Mouse (Mus musculus) adrenal gland, postnatal 36 days (tissue): Measurements from ENCODE around the gene Clybl. TPM values are rescaled to one million over a fixed set of nuclear protein-coding genes. Genes with fewer than 3 reads are reported as not detected.

Experiments used
- DNase-seq, 2 experiments: peaks; one replicate each; pipeline ENCODE4 v3.0.0; 2021; ENCODE audit warnings: mixed read lengths in 1 of 2
- total RNA-seq, 2 experiments: library from RNA; stranded (reverse); gene quantifications; 2 replicates each; pipeline ENCODE4 v1.2.3; 2021

The Clybl gene
- total RNA-seq, 2 experiments from 2014 or later, result 82.2 to 85.6 TPM

GRCm38 (mm10) chr14:122424441-122424840 is 242.9 kb downstream of the Clybl start:
- DNase-seq, result no peak

DNA sequence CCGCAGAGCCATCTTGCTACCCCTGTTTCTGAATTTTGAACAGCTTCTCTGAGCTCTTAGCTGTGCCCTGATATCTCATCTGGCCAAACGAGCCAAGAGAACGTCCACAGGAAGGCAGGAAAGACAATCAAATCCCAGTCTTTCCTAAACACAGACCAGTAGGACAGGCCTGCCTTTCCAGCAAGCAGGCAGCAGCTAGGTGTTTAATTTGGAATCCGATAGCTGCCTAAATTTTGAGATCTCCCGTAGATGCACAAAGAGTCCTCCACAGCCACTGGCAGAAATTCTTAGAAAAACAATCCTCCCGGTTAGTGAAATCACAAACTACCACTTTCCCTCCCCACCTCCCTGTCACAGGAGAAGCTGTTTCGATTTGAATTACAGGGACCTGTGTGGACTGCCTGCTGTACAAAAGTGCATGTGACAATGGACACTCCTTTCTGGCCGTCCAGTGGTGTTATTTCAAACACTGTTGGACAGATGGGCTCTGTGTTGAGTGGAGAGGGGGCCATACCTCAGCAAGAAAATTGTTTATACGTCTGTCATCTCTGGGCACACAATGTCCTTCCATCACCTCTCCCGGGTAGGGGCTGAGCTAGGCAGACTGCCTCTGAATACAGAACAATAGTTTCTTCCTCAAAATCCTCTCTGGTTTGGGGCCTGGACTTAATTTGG is 245.2 kb downstream of the Clybl start:
- DNase-seq, result no peak

DNA sequence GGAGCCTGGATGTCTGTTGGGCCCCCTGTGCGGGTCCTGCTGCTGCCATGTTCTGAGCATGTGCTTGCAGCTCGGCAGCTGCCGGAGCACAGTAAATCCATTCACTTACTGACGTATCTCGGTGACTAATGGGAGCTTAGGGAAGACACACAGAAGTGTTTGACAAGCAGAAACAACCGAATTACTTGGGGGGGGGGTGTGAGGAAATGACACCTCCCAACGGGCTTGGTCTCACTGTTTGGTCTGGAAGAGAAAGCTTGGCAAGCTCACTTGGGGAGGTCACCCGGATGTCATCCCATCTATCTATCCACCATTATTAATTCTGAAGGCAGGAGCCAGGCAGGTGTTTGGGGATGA is 245.7 kb downstream of the Clybl start:
- DNase-seq, result no peak

GRCm38 (mm10) chr14:122427654-122428053 is 246.2 kb downstream of the Clybl start:
- DNase-seq, result no peak

DNA sequence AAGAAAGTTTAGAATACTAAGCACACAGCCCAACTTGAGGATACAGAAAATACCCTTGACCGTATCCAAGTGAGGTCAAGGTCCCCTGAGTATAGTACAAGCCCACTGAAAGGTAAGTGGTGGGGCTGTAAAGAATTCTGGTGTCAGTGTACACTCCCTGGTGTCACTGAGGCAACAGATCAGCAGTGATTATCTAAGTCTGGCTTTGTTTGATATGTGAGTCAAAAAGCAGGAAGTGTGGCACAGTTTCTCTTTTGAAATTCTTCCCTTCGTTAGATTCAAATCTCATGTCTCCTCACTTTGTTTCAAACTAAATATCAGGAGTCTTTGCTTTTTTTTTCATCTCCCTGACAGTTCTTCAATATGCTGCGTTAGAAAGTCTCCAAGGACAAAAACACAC is 251.1 kb downstream of the Clybl start:
- DNase-seq, result no peak

GRCm38 (mm10) chr14:122434039-122434438 is 252.5 kb downstream of the Clybl start:
- DNase-seq, result no peak

DNA sequence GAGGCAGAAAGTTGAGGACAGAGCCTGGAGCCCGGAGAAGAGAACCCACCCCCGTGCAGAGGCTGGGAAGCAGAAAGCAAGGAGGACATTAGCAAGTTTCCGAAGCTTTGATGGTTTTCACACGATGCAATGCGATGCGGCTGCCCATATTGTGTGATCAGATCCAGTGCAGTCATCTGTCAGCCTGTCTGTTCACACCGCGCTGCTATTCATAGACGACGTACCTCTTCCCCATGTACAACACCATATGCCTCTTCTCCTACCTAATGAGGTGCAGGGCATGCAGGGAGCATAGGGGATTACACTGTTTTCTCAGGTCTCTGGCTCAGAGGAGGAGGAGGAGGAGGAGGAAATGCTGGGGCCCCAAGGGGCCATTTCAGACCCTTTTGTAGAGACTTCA is 255.3 kb downstream of the Clybl start:
- no peak for DNase-seq

GRCm38 (mm10) chr14:122449601-122450495 is 268.3 kb downstream of the Clybl start:
- DNase-seq, result no peak

DNA sequence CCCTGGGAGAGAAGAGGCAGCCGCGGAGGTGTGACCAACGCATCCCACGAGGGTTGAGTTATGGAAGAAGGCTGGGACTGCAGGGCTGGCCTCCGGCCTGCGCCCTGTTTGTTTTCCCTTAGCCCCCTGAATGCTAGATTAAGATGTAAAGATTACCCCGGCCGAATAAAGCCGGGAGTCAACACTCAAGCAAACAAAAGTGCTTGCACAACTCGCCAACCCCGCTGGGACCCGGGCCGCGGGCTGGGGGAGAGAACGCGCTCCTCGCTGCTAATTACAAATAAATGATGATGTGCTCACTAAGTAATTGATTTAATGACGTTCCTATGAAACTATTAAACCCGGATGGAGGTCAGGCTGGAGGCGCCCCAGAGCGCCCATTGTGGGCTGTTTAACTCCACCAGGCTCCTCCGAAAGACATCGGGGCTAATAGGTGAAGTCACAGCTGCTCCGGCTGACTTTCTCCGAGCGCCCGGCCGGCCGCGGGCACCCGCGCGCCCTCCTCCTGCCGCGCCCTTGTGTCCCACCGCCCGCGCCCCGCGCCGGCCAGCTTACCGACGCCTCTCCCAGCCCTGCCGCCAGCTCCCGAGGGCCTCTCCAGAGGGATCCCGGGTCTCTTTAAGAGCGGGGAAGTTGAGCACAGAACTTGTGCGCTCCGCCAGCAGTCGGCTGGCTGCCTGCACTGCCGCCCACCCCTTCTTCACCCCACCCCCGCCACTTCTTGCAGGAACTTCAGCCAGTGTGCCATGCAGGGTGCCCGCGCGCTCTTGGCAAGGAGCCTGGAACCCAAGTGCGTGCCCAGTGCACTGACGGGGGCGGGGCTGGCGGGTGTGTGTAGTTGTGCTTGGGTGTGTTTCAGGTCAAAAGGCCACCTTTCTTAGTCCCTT is 269.2 kb downstream of the Clybl start, which contains the start of gene Gm5089:
Gene Gm5089, minus strand, starts transcription at position 620 of the 887 bp plus-strand sequence.
- peak; percentile 24 to 44 for DNase-seq

DNA sequence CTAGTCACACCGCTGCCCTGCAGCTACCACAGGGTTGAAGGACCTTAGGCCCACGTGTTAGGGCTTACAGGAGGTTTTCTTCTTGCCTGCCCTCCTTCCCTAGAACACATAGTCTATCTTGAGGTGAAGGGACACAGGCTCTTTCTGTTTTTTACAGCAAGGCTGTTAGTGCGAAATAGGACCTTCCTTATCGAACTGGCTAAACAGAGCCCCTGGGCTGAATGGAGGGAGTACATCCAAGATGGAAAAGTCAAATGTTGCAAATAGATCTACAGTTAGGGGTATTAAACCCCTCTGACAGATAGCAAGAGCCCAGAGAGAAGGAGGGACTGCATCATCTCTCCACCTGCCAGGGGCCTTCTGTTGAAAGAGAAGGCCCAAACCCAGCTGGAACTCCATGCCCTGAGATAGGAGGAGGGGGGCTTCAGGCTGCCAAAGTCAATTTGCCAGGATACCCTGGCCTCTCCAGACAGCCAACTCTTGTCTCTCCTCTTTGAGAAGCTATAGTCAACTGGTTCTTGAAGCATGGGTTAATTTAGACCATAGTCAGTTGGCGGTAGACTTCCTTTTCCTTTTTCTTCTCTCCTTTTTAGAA is 270.1 kb downstream of the Clybl start:
- no peak for DNase-seq

Other genes starting within 250 kb of the Clybl start
- under 1 TPM; 0.36 to 0.46 TPM for gene Gpr183, start 216.5 kb upstream of the Clybl start, total RNA-seq
- not detected for gene Timm8a2, start 147.0 kb upstream of the Clybl start, total RNA-seq
- gene Tm9sf2, start 74.7 kb upstream of the Clybl start, total RNA-seq, result 100 to 1,000 TPM; 149 to 177 TPM